Mouse (Mus musculus) hindlimb bud, embryonic 11.5 days (tissue): ENCODE results near the gene Sult2a4.
"Not testable (repeated sequence)": the region's sequence is repeated elsewhere in the genome, so short reads cannot be mapped to it uniquely, and the experiment has no call there.

ENCODE experiments used
- DNase-seq: peaks from one replicate; pipeline ENCODE4 v3.0.0-alpha.2; 2012; ENCODE audit warnings: low read depth, low spot score; ENCODE audit errors: extremely low spot score

The Sult2a4 gene

DNA sequence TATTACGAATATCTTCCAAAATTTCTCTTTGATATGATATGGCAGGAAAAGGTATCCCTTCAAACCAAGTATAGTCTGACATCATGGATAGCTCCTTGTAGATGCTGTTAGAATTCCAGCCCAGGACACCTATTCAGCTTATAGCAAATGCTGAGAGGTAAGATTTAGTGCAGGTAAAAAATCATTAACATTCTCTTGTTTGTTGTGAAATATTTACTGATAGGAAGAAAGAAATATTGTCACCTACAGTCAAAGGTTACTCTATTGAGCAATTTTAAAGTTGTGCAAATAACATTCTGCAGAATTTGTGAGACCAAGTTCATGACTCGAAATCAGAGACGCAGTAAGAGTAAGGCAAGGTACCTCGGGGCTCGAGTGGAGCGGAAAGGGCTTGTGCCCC lies at the start of gene Sult2a4:
Gene Sult2a4, minus strand, starts transcription at position 101 of the 400 bp plus-strand sequence.
- not testable (repeated sequence) for DNase-seq

DNA sequence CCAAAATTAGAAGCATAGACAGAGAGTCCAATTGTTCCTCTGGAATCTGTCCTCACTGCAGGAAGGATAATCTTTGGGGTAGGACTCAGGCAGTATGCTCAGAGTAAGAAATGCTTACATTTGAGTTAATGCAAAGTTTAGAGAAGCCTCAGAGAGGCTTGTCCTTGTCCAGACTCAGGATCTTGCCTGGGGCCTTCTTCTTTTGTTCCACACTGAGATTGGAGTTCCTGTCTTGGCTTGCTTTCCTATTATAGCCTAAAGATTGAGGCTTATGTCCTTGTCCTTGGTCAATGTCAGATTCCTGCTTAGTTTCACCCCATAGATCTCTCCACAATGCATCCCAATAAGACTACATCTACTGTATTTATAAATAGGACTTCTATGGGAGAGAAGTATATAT lies 41.4 kb upstream of the Sult2a4 start:
- not testable (repeated sequence) for DNase-seq

DNA sequence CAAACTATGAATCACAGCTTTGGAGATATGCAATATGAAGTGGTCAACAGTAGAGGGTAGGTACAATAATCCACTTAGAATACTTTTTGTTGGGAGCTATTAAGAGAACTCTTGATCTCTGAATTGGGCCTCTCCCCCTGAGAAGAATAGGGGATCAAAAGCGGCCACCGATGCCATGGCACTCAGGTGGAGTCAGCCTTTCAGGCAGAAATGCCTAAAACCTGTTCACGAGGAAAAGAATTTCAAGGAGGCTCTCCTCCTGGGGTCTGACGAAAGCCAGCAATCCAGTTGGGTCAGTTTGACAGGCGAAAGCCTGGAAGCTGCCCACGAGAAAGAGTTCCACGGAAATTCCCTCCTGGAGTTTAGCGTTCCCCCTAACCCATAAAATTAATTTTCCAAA lies 23.7 kb upstream of the Sult2a4 start:
- no peak for DNase-seq

DNA sequence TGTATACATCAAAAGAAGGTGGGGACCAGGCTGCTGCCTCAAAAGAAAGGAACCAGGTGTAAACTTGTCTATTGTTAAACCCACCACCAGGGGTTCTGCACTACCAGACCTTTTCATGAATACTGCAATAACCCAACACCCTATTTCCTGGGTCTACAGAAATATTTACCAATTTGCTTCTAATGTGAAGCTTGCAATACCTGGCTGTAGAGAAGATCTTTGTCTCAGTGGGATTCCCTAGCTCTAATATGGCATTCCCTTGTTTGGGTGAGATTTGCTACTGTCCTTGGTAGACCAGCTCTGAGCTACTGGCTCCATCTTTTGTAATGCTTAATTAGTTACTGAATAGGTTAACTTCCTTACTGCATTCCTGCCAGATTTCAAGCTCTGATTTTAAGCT lies 21.3 kb upstream of the Sult2a4 start:
- DNase-seq: not testable (repeated sequence)
